Mouse (Mus musculus) stomach, embryonic 15.5 days (tissue): ENCODE results near the gene Fbll1. TPM values are rescaled to one million over a fixed set of nuclear protein-coding genes. Genes with fewer than 3 reads are reported as not detected.
A peak's percentile ranks its signal among the peaks of the same experiment; 100 is the strongest.

Source experiments
- ATAC-seq: fragments of 200-750 bp; cut with Nextera tagmentation; 2 replicates; pipeline ENCODE4 v1.8.0; 2017; ENCODE audit warnings: low read depth, moderate number of reproducible peaks, moderate TSS enrichment; ENCODE audit not compliant: insufficient read depth, low FRiP score
- H3K27ac ChIP-seq: fragments of 300-500 bp; sonication (generic); 2 replicates; pipeline ENCODE4 v1.5.1; 2015; ENCODE audit warnings: mild to moderate bottlenecking, inconsistent platforms
- H3K27me3 ChIP-seq: fragments of 300-500 bp; sonication (generic); replicated peaks from 2 replicates; pipeline ENCODE4 v1.6.1; 2015; ENCODE audit warnings: inconsistent platforms
- H3K36me3 ChIP-seq: fragments of 300-500 bp; sonication (generic); 2 replicates; pipeline ENCODE4 v1.6.1; 2015; ENCODE audit warnings: inconsistent platforms
- H3K4me1 ChIP-seq: fragments of 300-500 bp; sonication (generic); 2 replicates; pipeline ENCODE4 v1.6.1; 2015; ENCODE audit warnings: inconsistent platforms
- H3K4me2 ChIP-seq: fragments of 300-500 bp; sonication (generic); 2 replicates; pipeline ENCODE4 v1.6.1; 2015; ENCODE audit warnings: mild to moderate bottlenecking, inconsistent platforms
- H3K4me3 ChIP-seq: fragments of 300-500 bp; sonication (generic); replicated peaks from 2 replicates; pipeline ENCODE4 v1.5.1; 2015; ENCODE audit warnings: inconsistent platforms
- H3K9ac ChIP-seq: fragments of 300-500 bp; sonication (generic); 2 replicates; pipeline ENCODE4 v1.6.1; 2015; ENCODE audit warnings: inconsistent platforms
- H3K9me3 ChIP-seq: fragments of 300-500 bp; sonication (generic); 2 replicates; pipeline ENCODE4 v1.6.1; 2016; ENCODE audit warnings: inconsistent platforms
- WGBS: fragments of 180-500 bp; shearing (Covaris S2); methylation state at CpG from one replicate; pipeline ENCODE4 v1.1.7; 2015; 5-methylcytosine and 5-hydroxymethylcytosine counted together
- microRNA counts: library from miRNA; unstranded; fragments of <30 nt; microRNA quantifications from one replicate; lab custom pipeline; 2016
- microRNA-seq: library from miRNA; unstranded; fragments of <30 nt; microRNA quantifications from one replicate; pipeline ENCODE4, GENCODE M21; 2016
- polyA plus RNA-seq: library from polyadenylated mRNA; unstranded; fragments of >200 nt; fragmentation: Nextera tagmentation; extraction: Ambion mirVana; gene quantifications from 2 replicates; pipeline ENCODE4 v1.2.1, GENCODE M21; 2015

Gene Fbll1
- polyA plus RNA-seq, 1 experiment from 2014 or later, result 0.90 TPM

- H3K4me1 ChIP-seq, result no peaks in the 10 kb centered on the region
- ATAC-seq, result no peak
- H3K9ac ChIP-seq, result no peak overlapping the region
- no peaks in the 10 kb centered on the region for H3K9me3 ChIP-seq
- no peaks in the 10 kb centered on the region for H3K27me3 ChIP-seq
- no peak overlapping the region for H3K4me2 ChIP-seq
- no peak overlapping the region for H3K27ac ChIP-seq
- 88% methylated on average over 4 of the region's 4 CpGs for WGBS
- H3K36me3 ChIP-seq, result no peaks in the 10 kb centered on the region
- H3K4me3 ChIP-seq, result no peak overlapping the region
Measured at GRCm38 (mm10) chr11:35754906-35755418, 43.7 kb downstream of the Fbll1 start.

GRCm38 (mm10) chr11:35750578-35750977 is 48.1 kb downstream of the Fbll1 start:
- Histone ChIP-seq H3K27me3 (no peaks in the 10 kb centered on the region), H3K27ac (peak overlapping the region; percentile 19; the same call in 1 of the 2 replicates), H3K4me3 (no peak overlapping the region), H3K36me3 (no peaks in the 10 kb centered on the region), H3K4me1 (no peaks in the 10 kb centered on the region), H3K9me3 (no peaks in the 10 kb centered on the region), H3K9ac (no peak overlapping the region), H3K4me2 (no peak overlapping the region)
- peak; percentile 80 for ATAC-seq
- 55% methylated on average over 8 of the region's 8 CpGs for WGBS

MicroRNAs within 50 kb of the gene (microRNA counts, 519-probe panel; counts per million panel counts)
- microRNA mmu-miR-103 (lab: Ali Mortazavi, UCI), result 3,539 counts per million, percentile 89 among the panel's probes with 10 or more counts

Small RNA genes lying within 50 kb of the gene (microRNA-seq; reads per million reads assigned to microRNA genes)
- gene Mir103-1, result 3.1 reads per million, percentile 12 among the genes with 10 or more reads in this experiment

Other genes with a start within 250 kb of the Fbll1 start
- gene Pank3, start 29.4 kb downstream of the Fbll1 start, polyA plus RNA-seq, result 16.2 and 17.6 TPM in 2 replicates
- gene Rars, start 35.6 kb upstream of the Fbll1 start, polyA plus RNA-seq, result 81.6 and 94.9 TPM in 2 replicates
- gene Wwc1, start 181.6 kb upstream of the Fbll1 start, polyA plus RNA-seq, result 10.9 and 12.6 TPM in 2 replicates